Mouse (Mus musculus): ENCODE measurements around the gene Lrrc8b. TPM values are rescaled to one million over a fixed set of nuclear protein-coding genes. Genes with fewer than 3 reads are reported as not detected.

Gene Lrrc8b
- polyA plus RNA-seq, 1 experiment from 2014 or later, result 22.9 TPM

DNA sequence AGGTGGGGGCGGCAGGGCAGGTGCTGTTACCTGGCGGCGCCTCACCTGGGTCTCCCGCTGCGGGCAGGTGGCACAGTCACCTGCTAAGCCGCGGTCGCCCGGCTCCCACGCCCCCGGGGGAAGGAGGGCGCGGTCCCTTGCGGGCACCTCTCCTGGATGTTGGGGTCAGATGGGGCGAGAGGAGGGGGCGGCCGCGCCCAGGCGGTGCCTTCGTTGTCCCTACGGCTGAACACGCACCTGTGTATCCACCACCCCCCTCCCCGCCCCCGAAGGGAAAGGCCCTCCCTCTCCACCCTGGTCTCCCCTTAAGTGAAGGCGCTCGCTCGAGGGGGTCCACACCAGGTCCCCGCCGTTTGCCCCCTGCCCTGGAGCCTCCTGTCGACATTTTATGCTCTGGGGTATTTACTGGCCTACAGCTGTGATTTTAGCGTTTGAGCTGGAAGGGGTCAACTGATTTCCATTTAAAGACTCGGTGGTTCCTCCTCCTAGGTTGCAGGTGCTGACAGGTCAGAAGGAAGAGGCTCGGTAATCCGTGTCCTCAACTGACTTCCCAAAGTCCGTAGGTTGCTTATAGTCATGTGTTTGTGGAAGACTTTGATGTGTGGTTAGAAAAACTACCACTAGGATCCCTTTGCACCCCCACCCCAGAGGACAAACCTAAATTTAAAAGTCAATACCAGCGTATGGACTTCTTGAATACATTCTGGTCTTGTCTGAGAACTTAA lies 538 bp downstream of the Lrrc8b start:
- Histone ChIP-seq H3K27ac (ENCODE audit: low read depth, low read length) (peak overlapping the region; percentile 85), H3K9ac (replicated peaks; ENCODE audit: low read depth, low read length) (peak overlapping the region; percentile 99), H3K4me3 (ENCODE audit: low read depth, low read length) (peak overlapping the region; percentile 82), H3K27me3 (ENCODE audit: control insufficient read depth, insufficient read depth, low read length) (no peaks in the 10 kb centered on the region), H3K4me2 (ENCODE audit: low read depth, low read length) (peak overlapping the region; percentile 89), H3K36me3 (ENCODE audit: control insufficient read depth, insufficient read depth, low read length) (no peaks in the 10 kb centered on the region), H3K4me1 (ENCODE audit: control insufficient read depth, insufficient read depth, low read length) (peaks cover 3% of the 10 kb centered on the region; the same call in 1 of the 2 replicates), H3K9me3 (ENCODE audit: control insufficient read depth, low read length) (no peaks in the 10 kb centered on the region)
- peak; percentile 61 for ATAC-seq (ENCODE audit: low read depth)
- 4% methylated on average over 21 of the region's 36 CpGs for WGBS

DNA sequence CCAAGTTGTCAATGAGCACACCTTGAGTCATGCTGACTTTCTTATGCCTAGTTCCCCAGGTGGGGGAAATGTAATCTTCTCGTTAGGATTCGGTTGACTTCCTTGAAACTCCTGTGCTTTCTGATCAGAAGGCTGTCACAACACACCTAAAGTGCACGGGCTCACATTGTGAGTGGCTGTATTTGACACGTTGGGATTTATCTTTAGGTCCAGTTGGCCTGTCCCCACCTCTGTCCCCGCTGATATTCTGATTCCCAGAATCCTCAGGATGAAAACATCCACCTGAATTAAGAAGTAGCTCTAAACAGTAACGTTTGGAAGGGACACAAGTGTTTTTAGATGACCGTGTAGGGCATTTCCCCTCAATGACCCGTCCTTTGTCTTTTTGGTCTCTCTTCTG lies 1.6 kb downstream of the Lrrc8b start:
- no peak overlapping the region for H3K4me2 ChIP-seq (ENCODE audit: low read depth, low read length)
- no peak overlapping the region for H3K4me3 ChIP-seq (ENCODE audit: low read depth, low read length)
- no peaks in the 10 kb centered on the region for H3K9me3 ChIP-seq (ENCODE audit: control insufficient read depth, low read length)
- peaks cover 3% of the 10 kb centered on the region; the same call in 1 of the 2 replicates for H3K4me1 ChIP-seq (ENCODE audit: control insufficient read depth, insufficient read depth, low read length)
- H3K27me3 ChIP-seq (ENCODE audit: control insufficient read depth, insufficient read depth, low read length), result no peaks in the 10 kb centered on the region
- 82% methylated on average over 8 of the region's 8 CpGs for WGBS
- no peak overlapping the region for H3K9ac ChIP-seq (replicated peaks; ENCODE audit: low read depth, low read length)
- ATAC-seq (ENCODE audit: low read depth), result no peak
- H3K36me3 ChIP-seq (ENCODE audit: control insufficient read depth, insufficient read depth, low read length), result no peaks in the 10 kb centered on the region
- H3K27ac ChIP-seq (ENCODE audit: low read depth, low read length), result no peak overlapping the region

DNA sequence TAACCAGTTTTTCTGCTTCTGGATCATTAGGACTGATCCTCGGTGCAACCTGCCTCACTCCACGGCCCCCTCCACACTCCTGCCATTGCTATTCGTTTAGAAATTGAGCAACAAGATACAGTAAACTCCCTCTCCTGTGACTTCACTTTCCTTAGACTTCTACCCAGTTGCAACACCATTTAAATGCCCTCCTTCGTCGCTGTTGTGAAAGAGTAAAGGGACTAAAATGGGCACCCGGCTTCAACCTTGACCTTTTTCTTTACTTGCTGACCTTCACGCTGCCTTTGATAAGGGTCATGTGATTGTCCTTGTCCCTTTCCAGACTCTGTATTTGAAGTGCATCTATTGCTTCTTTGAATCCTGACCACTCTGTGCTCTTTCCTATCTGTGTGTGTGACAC lies 2.8 kb downstream of the Lrrc8b start:
- Histone ChIP-seq H3K27me3 (ENCODE audit: control insufficient read depth, insufficient read depth, low read length) (no peaks in the 10 kb centered on the region), H3K9me3 (ENCODE audit: control insufficient read depth, low read length) (no peaks in the 10 kb centered on the region), H3K27ac (ENCODE audit: low read depth, low read length) (no peak overlapping the region), H3K4me3 (ENCODE audit: low read depth, low read length) (no peak overlapping the region), H3K36me3 (ENCODE audit: control insufficient read depth, insufficient read depth, low read length) (no peaks in the 10 kb centered on the region), H3K4me2 (ENCODE audit: low read depth, low read length) (no peak overlapping the region), H3K9ac (replicated peaks; ENCODE audit: low read depth, low read length) (no peak overlapping the region), H3K4me1 (ENCODE audit: control insufficient read depth, insufficient read depth, low read length) (peaks cover 3% of the 10 kb centered on the region; the same call in 1 of the 2 replicates)
- 90% methylated on average over 7 of the region's 7 CpGs for WGBS
- ATAC-seq (ENCODE audit: low read depth), result no peak

DNA sequence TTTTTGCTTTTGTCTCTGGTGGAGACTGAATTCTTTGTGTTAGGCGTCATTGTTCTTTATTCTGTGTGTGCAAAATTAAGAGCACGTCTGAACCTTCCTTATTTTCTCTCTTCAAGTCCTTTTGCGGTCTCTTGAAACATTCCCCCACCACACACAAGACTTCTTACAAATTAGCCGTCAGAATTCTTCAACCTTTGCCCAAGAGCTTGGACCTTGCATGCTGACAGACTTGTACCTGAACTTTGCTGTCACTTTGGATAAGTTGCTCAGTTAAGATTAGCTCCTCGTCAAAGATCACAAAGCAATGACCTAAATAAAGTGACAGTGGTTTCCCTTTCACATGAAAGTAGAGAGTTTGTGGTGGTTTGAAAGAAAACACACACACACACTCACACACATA lies 3.3 kb downstream of the Lrrc8b start:
- ATAC-seq (ENCODE audit: low read depth), result no peak
- no peak overlapping the region for H3K4me3 ChIP-seq (ENCODE audit: low read depth, low read length)
- peaks cover 3% of the 10 kb centered on the region; the same call in 1 of the 2 replicates for H3K4me1 ChIP-seq (ENCODE audit: control insufficient read depth, insufficient read depth, low read length)

DNA sequence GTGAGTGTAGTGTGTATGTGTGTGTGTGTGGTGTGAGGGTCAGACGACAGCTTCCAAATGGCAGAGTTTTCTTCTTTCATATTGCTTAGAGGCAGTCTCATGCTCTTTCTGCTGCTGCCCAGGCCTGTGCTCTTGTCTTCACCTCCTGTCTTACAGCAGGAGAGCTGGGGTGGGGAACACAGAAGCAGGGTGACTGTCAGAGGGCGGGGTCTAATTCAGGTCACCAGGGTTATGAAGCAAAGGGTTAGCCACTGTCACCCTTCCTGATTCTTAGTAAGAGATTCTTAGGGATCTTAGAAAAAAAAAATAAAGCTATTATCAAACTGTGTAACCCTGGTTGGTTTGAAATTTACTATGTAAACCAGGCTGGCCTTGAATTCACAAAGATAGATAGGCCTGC lies 10.0 kb downstream of the Lrrc8b start:
- no peak overlapping the region for H3K27ac ChIP-seq (ENCODE audit: low read depth, low read length)
- 100% methylated on average over 2 of the region's 2 CpGs for WGBS
- H3K9me3 ChIP-seq (ENCODE audit: control insufficient read depth, low read length), result no peaks in the 10 kb centered on the region
- no peaks in the 10 kb centered on the region for H3K27me3 ChIP-seq (ENCODE audit: control insufficient read depth, insufficient read depth, low read length)
- no peak overlapping the region for H3K4me2 ChIP-seq (ENCODE audit: low read depth, low read length)
- no peak for ATAC-seq (ENCODE audit: low read depth)
- H3K4me1 ChIP-seq (ENCODE audit: control insufficient read depth, insufficient read depth, low read length), result no peaks in the 10 kb centered on the region
- no peak overlapping the region for H3K4me3 ChIP-seq (ENCODE audit: low read depth, low read length)
- H3K36me3 ChIP-seq (ENCODE audit: control insufficient read depth, insufficient read depth, low read length), result no peaks in the 10 kb centered on the region
- no peak overlapping the region for H3K9ac ChIP-seq (replicated peaks; ENCODE audit: low read depth, low read length)

More for the DNA sequence above, 3.3 kb downstream of the Lrrc8b start:
- no peaks in the 10 kb centered on the region for H3K36me3 ChIP-seq (ENCODE audit: control insufficient read depth, insufficient read depth, low read length)
- H3K27me3 ChIP-seq (ENCODE audit: control insufficient read depth, insufficient read depth, low read length), result no peaks in the 10 kb centered on the region
- WGBS, result 93% methylated on average over 5 of the region's 5 CpGs
- H3K4me2 ChIP-seq (ENCODE audit: low read depth, low read length), result no peak overlapping the region
- H3K9me3 ChIP-seq (ENCODE audit: control insufficient read depth, low read length), result no peaks in the 10 kb centered on the region
- H3K9ac ChIP-seq (replicated peaks; ENCODE audit: low read depth, low read length), result no peak overlapping the region
- no peak overlapping the region for H3K27ac ChIP-seq (ENCODE audit: low read depth, low read length)

DNA sequence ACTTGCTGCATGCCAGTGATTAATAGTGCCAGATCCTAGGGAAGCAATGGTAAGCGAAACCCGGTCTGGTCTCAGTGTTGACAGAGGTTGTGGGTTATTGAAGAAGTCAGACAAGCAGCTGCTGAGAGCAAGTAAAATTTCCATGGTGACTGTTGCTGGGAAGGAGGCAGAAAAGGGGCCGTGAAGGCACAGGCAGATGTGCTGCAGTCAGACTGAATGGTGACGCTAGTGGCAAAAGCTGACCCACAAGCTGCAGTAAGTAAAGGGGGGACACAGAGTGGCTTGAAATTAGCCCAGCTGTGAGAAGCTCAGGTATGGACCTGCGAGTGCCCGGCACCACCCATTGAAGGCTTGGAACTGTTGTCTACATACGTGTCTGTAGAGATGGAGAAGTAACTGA lies 11.8 kb downstream of the Lrrc8b start:
- H3K27me3 ChIP-seq (ENCODE audit: control insufficient read depth, insufficient read depth, low read length), result no peaks in the 10 kb centered on the region
- ATAC-seq (ENCODE audit: low read depth), result no peak
- H3K9ac ChIP-seq (replicated peaks; ENCODE audit: low read depth, low read length), result no peak overlapping the region
- H3K4me1 ChIP-seq (ENCODE audit: control insufficient read depth, insufficient read depth, low read length), result no peaks in the 10 kb centered on the region
- WGBS, result 63% methylated on average over 7 of the region's 7 CpGs
- H3K36me3 ChIP-seq (ENCODE audit: control insufficient read depth, insufficient read depth, low read length), result no peaks in the 10 kb centered on the region
- H3K27ac ChIP-seq (ENCODE audit: low read depth, low read length), result no peak overlapping the region
- H3K4me3 ChIP-seq (ENCODE audit: low read depth, low read length), result no peak overlapping the region
- H3K4me2 ChIP-seq (ENCODE audit: low read depth, low read length), result no peak overlapping the region
- no peaks in the 10 kb centered on the region for H3K9me3 ChIP-seq (ENCODE audit: control insufficient read depth, low read length)

DNA sequence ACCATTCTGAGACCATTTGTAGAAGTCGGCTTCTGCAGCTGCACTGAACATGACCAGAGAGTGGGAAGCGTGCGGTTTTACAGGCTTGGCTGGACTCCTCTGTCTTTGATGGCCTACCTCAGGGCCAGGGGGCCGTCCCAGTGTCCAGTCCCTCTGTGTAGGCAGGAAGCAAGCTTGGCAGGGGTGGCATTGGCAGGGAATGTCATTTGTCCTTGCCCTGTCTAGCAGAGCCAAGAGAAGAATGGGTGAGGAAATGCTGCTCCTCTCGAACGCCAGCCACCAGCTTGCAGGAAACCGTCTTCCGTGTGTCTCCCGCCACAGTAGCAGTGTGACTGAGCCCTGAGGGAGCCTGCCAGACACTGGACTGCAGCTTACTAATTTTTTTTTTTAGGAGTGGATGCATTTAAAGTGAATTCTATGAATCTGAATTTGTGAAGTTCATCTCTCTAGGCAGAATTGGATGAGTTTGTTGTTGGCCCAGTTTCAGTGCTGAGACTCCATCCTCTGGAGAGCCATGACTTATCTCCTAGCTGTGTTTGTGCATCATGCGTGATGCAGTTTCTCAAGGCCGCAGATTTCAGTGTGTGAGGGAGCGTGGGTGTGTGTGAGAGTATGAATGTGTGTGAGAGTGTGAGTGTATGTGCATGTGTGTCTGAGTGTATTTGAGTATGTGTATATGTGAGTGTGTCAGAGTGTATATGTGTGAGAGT lies 12.8 kb downstream of the Lrrc8b start:
- Histone ChIP-seq H3K27ac (ENCODE audit: low read depth, low read length) (no peak overlapping the region), H3K36me3 (ENCODE audit: control insufficient read depth, insufficient read depth, low read length) (no peaks in the 10 kb centered on the region), H3K9me3 (ENCODE audit: control insufficient read depth, low read length) (no peaks in the 10 kb centered on the region), H3K4me1 (ENCODE audit: control insufficient read depth, insufficient read depth, low read length) (no peaks in the 10 kb centered on the region), H3K27me3 (ENCODE audit: control insufficient read depth, insufficient read depth, low read length) (no peaks in the 10 kb centered on the region), H3K4me2 (ENCODE audit: low read depth, low read length) (no peak overlapping the region), H3K9ac (replicated peaks; ENCODE audit: low read depth, low read length) (no peak overlapping the region), H3K4me3 (ENCODE audit: low read depth, low read length) (no peak overlapping the region)
- 61% methylated on average over 12 of the region's 12 CpGs for WGBS
- no peak; the same call in 1 of the 2 replicates for ATAC-seq (ENCODE audit: low read depth)

DNA sequence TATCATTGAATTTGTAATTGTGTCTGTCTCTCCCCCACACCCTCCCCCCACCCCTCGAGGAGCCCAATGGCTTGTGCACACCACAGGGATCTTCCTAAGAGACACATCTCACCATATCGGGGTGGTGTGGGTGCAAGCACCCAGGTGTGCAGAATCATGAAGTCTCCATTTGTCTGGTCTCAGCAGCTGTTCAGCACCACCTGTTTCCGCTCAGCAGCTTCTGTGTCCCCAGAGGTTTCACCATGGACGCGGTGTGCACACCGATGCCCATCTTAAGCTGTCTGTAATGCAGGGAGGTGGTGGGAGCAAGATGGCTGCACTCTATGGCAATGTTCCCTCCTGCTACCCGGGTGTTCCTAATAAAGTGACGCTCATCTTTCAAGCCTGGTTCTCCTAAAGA lies 14.6 kb downstream of the Lrrc8b start:
- no peak overlapping the region for H3K4me2 ChIP-seq (ENCODE audit: low read depth, low read length)
- WGBS, result 91% methylated on average over 8 of the region's 8 CpGs
- no peak for ATAC-seq (ENCODE audit: low read depth)

DNA sequence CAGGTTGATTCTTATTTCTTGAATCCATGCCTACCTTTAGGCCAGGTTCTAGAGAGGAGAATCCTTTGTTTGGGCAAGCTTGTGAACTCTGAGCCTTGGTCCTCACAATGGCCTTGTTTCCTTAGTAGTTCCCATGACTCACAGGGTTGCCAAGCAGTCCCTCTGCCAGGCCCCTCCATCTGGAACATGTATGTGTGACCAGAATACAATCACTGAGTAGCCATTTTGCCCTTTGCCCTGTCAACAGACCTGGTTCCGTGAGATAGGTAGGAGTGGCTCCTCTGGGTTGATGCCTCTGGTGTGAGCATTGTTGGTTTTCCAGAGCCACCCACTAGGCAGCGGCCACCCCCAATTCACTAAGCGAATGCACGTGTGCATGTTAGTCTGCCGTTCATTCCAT lies 24.0 kb downstream of the Lrrc8b start:
- no peaks in the 10 kb centered on the region for H3K36me3 ChIP-seq (ENCODE audit: control insufficient read depth, insufficient read depth, low read length)
- 85% methylated on average over 5 of the region's 5 CpGs for WGBS
- H3K4me2 ChIP-seq (ENCODE audit: low read depth, low read length), result no peak overlapping the region
- H3K27me3 ChIP-seq (ENCODE audit: control insufficient read depth, insufficient read depth, low read length), result no peaks in the 10 kb centered on the region
- no peak overlapping the region for H3K9ac ChIP-seq (replicated peaks; ENCODE audit: low read depth, low read length)
- no peaks in the 10 kb centered on the region for H3K4me1 ChIP-seq (ENCODE audit: control insufficient read depth, insufficient read depth, low read length)
- H3K9me3 ChIP-seq (ENCODE audit: control insufficient read depth, low read length), result no peaks in the 10 kb centered on the region
- no peak for ATAC-seq (ENCODE audit: low read depth)
- H3K4me3 ChIP-seq (ENCODE audit: low read depth, low read length), result no peak overlapping the region
- no peak overlapping the region for H3K27ac ChIP-seq (ENCODE audit: low read depth, low read length)

More for the DNA sequence above, 14.6 kb downstream of the Lrrc8b start:
- Histone ChIP-seq H3K36me3 (ENCODE audit: control insufficient read depth, insufficient read depth, low read length) (no peaks in the 10 kb centered on the region), H3K27me3 (ENCODE audit: control insufficient read depth, insufficient read depth, low read length) (no peaks in the 10 kb centered on the region), H3K4me3 (ENCODE audit: low read depth, low read length) (no peak overlapping the region), H3K27ac (ENCODE audit: low read depth, low read length) (no peak overlapping the region), H3K4me1 (ENCODE audit: control insufficient read depth, insufficient read depth, low read length) (no peaks in the 10 kb centered on the region), H3K9me3 (ENCODE audit: control insufficient read depth, low read length) (no peaks in the 10 kb centered on the region), H3K9ac (replicated peaks; ENCODE audit: low read depth, low read length) (no peak overlapping the region)

All from neural tube, embryonic 14.5 days (tissue).